Mouse (Mus musculus): Measurements from ENCODE around the gene Sirt4.

DNA sequence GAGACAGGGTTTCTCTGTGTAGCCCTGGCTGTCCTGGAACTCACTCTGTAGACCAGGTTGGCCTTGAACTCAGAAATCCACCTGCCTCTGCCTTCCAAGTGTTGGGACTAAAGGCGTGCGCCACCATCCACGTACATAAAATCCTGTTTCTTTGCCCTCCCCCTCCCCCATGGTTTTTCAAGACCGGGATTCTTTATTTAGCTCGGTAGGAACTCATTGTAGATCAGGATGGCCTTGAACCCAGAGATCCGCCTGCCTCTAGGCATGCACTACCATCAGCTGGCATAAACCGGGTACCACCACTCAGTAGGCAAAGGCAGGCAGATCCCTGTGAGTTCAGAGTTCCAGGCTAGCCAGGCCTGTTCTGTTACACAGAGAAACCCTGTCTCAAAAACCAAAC, 32.4 kb upstream of the Sirt4 start:
- no peak for TF ChIP-seq POLR2A (IDR thresholded peaks at IDR 0.05; ENCODE audit: insufficient read length, low read depth)
- TF ChIP-seq REST (IDR thresholded peaks at IDR 0.05; ENCODE audit: insufficient read depth, insufficient read length), result no peak
- no peak for TF ChIP-seq USF1 (IDR thresholded peaks at IDR 0.05; ENCODE audit: low read depth)
- no peak for TF ChIP-seq MAX (IDR thresholded peaks at IDR 0.05; ENCODE audit: low read depth)
- TF ChIP-seq POLR2AphosphoS2 (IDR thresholded peaks at IDR 0.05; ENCODE audit: insufficient read length, low read depth), result no peak
